Mouse (Mus musculus) brain, embryonic 14.5 days (tissue): ENCODE results near the gene Kcnk3. TPM values are rescaled to one million over a fixed set of nuclear protein-coding genes. Genes with fewer than 3 reads are reported as not detected.

ENCODE experiments used
- DNase-seq: peaks from one replicate; pipeline ENCODE4 v3.0.0-alpha.2; 2011; ENCODE audit warnings: low read depth
- CTCF ChIP-seq: fragments of 200-500 bp; IDR thresholded peaks from 2 replicates; pipeline ENCODE4 v1.5.1; 2012; ENCODE audit warnings: inconsistent platforms, mild to moderate bottlenecking, moderate library complexity, borderline replicate concordance; ENCODE audit not compliant: insufficient read depth, insufficient read length; ENCODE audit errors: extremely low read depth
- POLR2A ChIP-seq: fragments of 200-500 bp; IDR thresholded peaks from 2 replicates; pipeline ENCODE4 v1.6.1; 2012; ENCODE audit warnings: mild to moderate bottlenecking, inconsistent platforms, borderline replicate concordance; ENCODE audit not compliant: poor library complexity, insufficient read depth, insufficient read length, severe bottlenecking; ENCODE audit errors: extremely low read depth
- polyA plus RNA-seq: library from polyadenylated mRNA; depleted of rRNA; stranded (reverse); fragments of >200 nt; gene quantifications from 2 replicates; pipeline ENCODE4 v1.2.3, GENCODE M21; 2012

The Kcnk3 gene
- polyA plus RNA-seq, 1 experiment, result 10.9 TPM

DNA sequence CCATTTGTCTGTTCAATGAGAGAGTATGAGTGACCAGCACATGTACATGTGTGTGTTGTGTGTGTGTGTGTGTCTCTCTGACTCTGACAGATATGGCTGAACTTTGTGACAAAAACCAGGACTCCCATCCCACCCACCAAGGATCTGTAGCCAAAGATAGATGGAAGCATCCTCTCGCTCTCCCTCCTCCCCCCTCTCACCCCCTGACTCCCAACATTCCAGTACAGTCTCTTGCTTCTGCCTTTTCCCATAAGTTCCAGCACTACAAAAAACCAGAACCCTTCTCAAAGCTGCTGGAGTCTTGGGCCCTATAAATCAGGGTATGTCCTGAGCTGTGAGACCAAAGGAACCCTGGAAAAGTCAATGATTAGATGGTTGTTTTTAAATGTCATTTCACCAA, 19.5 kb upstream of the Kcnk3 start:
- TF ChIP-seq CTCF (no peak), POLR2A (no peak)
- no peak for DNase-seq

DNA sequence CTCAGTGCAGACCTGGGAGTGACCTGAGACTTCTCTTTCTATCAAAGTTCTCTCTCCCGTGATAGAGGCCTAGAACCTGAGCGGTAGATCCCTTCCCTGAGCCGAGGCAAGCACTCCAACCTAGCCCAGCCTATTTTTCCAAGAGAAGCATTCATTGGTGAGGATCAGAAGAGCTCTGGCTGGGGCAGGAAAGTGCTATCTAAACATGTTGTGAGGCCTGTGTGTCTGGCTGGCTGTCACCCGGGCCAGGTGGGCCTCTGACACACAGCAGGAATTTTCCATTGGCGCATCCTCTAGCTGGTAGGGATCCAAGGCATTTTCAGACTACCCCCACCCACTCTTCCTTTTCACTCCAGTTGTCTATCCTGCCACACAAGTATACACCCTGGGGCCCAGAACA, 16.1 kb upstream of the Kcnk3 start:
- DNase-seq, result no peak
- TF ChIP-seq CTCF, result no peak
- TF ChIP-seq POLR2A, result no peak

DNA sequence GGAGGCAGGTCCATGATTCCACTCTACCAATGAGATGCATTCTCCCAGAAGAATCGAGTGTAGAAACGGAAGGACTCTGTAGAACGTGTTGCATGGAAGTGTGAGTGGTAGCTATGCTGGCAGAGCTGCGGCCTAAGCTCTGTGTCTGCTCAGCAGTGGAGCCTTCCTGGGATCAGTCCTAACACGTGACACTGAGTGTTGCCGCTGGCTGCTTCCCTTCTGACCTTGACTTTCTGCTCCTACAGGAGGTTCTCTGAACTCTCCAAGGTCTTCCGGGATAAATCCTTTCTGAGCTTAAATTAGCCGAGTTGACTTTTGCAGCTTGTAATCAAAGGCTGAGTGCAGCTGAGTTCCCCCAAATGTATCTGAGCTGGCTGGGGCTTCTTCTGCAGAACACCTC, 13.6 kb upstream of the Kcnk3 start:
- TF ChIP-seq CTCF (no peak), POLR2A (no peak)

DNA sequence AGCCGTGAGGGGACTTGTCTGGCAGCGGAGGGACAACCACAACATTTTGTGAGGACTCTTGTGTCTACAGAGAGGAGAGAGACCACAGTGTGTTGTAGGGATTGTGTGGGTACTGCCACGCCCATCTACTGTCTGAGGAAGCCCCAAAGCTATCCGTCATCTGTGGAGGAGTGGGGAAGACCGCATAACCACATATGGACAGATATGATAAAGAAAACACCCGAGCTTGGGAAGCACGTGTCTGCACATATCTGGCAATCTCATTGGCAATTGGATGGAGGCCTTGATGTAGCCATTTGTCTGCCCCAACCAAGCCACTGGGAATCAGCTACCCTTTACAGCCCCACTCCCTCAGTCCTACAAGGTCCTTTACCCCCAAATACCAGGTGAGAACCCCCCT, 11.7 kb upstream of the Kcnk3 start:
- no peak for DNase-seq

More for the DNA sequence above, 13.6 kb upstream of the Kcnk3 start:
- DNase-seq, result no peak

DNA sequence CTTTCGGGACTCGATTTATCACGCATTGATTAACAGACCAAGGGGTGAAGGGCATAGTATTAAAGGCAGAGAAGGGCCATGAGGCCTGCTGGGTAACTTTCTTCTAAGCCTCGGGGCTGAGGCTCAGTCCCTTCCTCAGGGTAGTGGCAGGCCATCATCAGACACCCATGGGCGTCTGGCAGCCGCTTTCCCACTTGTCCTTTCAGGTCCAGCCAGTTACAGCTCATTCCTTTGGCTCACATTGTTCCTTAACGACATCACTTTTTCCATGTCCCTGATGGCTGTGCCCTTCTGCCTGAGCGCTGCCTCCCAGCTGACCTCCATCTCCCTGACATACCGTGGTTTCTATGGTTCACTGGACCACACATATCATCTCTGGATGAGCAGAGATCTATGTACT, 10.7 kb upstream of the Kcnk3 start:
- no peak for DNase-seq
- TF ChIP-seq POLR2A (no peak), CTCF (no peak)

More for the DNA sequence above, 11.7 kb upstream of the Kcnk3 start:
- TF ChIP-seq CTCF (no peak), POLR2A (no peak)

DNA sequence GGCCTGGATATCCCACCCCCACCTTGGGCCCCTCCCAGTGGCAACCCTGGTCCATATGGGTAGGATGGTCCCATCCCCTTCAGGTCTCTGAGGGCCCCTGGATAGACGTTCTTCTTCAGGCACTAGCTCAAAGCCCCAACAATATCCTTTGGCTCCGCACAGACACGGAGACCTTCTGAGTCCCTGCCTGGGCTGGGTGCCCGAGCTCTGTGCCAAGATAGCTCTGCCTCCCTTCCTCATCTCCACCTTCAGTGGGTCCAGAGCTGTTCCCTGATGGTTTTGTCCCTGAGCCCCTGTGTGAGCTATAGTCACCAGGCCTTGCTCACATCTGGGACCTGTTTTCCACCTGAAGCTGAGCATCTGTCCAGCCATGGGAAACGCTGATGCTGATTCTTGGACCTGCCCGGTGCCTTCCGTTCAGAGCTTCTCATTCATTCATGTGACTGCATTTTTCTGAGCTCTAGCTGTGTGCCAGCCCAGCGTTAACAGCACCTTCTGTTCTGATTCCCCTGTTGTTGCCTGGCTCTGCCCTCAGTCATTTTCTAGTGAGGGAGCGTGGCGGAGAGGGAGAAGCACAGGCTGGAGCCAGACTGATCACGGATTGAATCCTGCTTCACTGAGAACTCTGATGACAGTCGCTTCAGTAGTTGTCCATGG, 10.2 kb upstream of the Kcnk3 start:
- TF ChIP-seq CTCF, result no peak
- no peak for TF ChIP-seq POLR2A
- peak; percentile 49 for DNase-seq

DNA sequence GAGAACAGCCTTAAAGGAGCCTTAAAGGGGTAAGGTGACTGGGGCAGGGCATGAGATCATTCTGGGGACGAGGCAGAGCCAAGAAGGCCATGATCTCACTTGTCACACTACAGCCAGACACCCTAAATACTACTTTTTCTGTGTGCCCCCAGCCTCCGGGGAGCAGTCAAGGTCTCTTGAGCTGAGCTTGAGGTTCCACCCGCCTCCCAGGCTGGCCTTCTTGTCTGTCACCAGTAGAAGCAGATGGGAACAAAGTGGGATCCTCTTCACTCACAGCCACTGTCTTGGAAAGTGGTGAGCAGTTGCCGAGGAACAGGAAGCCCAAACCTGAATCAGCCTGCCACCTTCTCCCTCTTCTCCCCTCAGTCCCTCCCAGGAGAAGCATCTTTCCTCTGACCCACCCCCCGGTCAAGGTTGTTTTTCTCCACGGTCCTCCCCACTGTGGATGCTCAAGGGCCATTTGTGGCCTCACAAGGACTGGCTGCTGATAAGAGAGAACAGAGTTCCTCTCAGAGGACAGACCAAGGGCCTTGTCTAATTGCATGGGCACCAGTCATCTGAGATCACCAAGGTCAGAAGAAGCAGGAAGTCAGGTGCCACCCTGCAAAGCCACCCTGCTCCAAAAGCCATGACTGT, 9.4 kb upstream of the Kcnk3 start:
- TF ChIP-seq CTCF, result no peak
- TF ChIP-seq POLR2A, result no peak
- DNase-seq, result no peak

DNA sequence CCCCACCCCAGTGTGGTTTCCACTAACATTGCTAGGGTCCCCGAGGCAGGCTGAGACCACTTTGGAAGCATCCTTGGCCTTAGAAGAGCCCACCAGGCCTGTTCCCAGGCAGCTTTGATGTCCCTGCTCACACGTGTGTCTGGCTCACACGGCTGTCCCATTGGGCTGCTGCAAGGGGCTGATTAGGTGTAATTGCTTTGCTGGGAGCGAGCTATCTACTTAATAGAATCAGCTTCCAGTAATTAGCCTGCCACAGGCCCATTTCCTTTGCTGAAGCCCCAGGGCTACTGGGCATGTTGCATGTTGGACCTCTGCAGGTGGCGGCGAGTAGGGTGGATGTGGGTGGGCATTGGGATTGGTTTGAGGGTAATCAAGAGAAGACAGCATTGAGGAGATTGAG, 7.2 kb upstream of the Kcnk3 start:
- peak; percentile 65 for DNase-seq
- TF ChIP-seq CTCF (no peak), POLR2A (no peak)

DNA sequence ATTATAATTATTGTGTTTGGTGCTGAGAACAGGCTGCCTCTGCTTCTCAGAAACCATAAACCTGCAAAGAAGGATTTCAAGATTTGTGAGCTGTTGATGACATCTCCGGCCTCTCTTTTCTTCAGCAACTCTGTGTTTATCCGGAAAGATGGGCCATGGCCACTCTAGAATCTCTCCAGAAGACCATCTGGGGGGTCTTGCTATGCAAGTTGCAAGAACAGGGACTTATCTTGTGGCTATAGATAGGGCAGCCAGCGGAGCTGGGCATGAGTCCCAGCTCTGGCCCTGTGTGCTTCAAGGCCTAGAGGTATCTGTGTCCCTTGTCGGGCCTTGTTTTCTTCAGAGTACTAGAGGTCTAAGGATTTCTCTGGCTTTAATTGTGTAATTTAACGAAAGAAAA, 6.0 kb upstream of the Kcnk3 start:
- TF ChIP-seq POLR2A (no peak), CTCF (no peak)
- DNase-seq, result no peak

DNA sequence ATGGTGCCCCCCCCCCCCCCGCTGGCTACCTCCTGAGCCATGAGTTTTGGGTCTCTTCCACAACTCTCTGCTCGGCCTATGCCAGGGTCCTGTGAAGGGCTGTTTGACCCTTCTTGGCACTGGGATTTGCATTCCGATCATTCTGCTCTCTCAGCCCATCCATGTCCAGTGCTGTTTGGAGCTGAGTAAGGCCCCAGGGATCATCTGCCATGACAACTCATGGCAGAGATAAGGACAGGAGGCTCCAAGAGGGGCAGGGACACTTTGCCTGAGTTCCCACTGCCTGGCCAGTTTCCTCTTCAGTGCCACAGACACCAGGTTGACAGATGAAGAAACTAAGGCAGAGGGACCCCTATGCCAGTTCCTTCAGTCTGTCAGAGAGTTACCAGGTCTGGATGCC, 1.4 kb upstream of the Kcnk3 start:
- no peak for DNase-seq

DNA sequence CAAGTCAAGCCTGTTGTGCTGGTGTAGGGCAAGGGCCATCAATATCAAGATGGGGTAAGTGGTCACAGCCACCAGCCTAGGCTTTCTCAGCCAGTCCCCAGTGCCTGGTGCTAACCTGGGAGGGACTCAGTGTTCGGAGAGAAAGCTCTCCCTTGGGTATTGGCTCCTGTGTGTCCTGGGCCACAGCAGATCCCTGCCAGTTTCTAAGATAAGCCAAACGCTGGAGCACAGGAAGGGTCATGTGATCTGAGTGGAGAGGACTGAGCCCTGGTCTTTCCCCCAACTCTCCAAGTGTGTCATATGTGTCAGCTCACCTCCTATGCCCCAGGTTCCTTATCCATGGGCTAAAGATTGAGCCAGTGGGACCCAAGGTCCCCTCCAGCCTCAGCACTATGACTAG, 869 bp upstream of the Kcnk3 start:
- TF ChIP-seq CTCF, result no peak
- no peak for TF ChIP-seq POLR2A
- no peak for DNase-seq

More for the DNA sequence above, 1.4 kb upstream of the Kcnk3 start:
- no peak for TF ChIP-seq CTCF
- TF ChIP-seq POLR2A, result no peak

DNA sequence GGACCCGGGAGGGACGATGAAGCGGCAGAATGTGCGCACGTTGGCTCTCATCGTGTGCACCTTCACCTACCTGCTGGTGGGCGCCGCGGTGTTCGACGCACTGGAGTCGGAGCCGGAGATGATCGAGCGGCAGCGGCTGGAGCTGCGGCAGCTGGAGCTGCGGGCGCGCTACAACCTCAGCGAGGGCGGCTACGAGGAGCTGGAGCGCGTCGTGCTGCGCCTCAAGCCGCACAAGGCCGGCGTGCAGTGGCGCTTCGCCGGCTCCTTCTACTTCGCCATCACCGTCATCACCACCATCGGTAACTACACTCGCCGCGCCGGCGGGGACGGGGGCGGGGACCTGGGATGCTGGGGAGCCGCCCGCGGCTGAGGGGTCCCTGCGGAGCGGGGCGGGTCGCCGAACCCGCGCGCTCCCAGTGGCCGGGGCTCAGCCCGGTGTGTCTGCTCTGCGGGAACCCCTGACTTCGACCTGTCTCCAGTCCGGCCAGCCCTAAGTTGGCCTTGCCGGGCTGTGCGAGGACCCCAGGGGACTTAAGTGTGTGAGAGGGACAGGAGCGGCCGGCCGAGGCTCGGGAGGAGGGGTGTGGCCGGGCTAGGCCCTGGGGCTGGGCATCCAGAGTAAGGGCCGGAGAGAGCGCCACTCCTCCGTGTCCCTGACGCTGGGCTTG, 465 bp downstream of the Kcnk3 start:
- DNase-seq, result peak; percentile 74
- TF ChIP-seq CTCF (no peak), POLR2A (no peak)

DNA sequence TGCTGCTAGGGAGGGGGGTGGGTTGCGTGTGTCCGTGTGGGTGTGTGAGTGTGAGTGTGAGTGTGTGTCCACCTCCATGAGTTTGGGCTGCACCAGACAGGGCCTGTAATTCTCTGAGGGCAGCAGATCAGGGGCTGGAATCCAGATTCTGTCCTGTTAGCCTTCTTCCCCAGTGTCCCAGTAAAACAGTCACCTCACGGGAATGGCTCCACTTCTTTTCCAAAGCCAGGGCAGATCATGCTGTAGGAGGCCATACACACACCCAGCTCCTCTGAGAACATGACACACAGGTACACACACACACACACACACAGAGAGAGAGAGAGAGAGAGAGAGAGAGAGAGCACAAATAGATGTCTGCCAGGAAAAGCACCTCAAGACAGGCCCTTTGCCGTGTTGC, 1.1 kb downstream of the Kcnk3 start:
- no peak for DNase-seq

More for the DNA sequence above, 1.1 kb downstream of the Kcnk3 start:
- TF ChIP-seq POLR2A, result no peak
- TF ChIP-seq CTCF, result no peak
